Mouse (Mus musculus): Measurements from ENCODE around the gene Kcnc3. TPM values are rescaled to one million over a fixed set of nuclear protein-coding genes. Genes with fewer than 3 reads are reported as not detected.

Gene Kcnc3
- polyA plus RNA-seq, 1 experiment: 54.9 TPM

GRCm38 (mm10) chr7:44626966-44627365 is 36.5 kb downstream of the Kcnc3 start:
- no peaks in the 10 kb centered on the region for H3K4me1 ChIP-seq (ENCODE audit: control insufficient read depth, insufficient read depth, low read length)
- no peak overlapping the region for H3K27ac ChIP-seq (ENCODE audit: insufficient read depth, low read length)
- TF ChIP-seq CTCF (IDR thresholded peaks at IDR 0.05; ENCODE audit: extremely low read depth, insufficient read depth, low read length) (no peak), POLR2A (IDR thresholded peaks at IDR 0.05; ENCODE audit: extremely low read depth, insufficient read depth, low read length) (no peak)
- no peak overlapping the region for H3K4me3 ChIP-seq (ENCODE audit: insufficient read depth, low read length)

- Histone ChIP-seq H3K4me1 (ENCODE audit: control insufficient read depth, insufficient read depth, low read length) (no peaks in the 10 kb centered on the region), H3K27ac (ENCODE audit: insufficient read depth, low read length) (no peak overlapping the region), H3K4me3 (ENCODE audit: insufficient read depth, low read length) (no peak overlapping the region)
- TF ChIP-seq POLR2A (IDR thresholded peaks at IDR 0.05; ENCODE audit: extremely low read depth, insufficient read depth, low read length) (no peak), CTCF (IDR thresholded peaks at IDR 0.05; ENCODE audit: extremely low read depth, insufficient read depth, low read length) (no peak)
Observed at GRCm38 (mm10) chr7:44628402-44629034, 38.1 kb downstream of the Kcnc3 start.

- Histone ChIP-seq H3K4me3 (ENCODE audit: insufficient read depth, low read length) (no peak overlapping the region), H3K27ac (ENCODE audit: insufficient read depth, low read length) (no peak overlapping the region), H3K4me1 (ENCODE audit: control insufficient read depth, insufficient read depth, low read length) (no peaks in the 10 kb centered on the region)
- TF ChIP-seq POLR2A (IDR thresholded peaks at IDR 0.05; ENCODE audit: extremely low read depth, insufficient read depth, low read length) (no peak), CTCF (IDR thresholded peaks at IDR 0.05; ENCODE audit: extremely low read depth, insufficient read depth, low read length) (no peak)
Observed at GRCm38 (mm10) chr7:44630437-44630836, 40.0 kb downstream of the Kcnc3 start.

- Histone ChIP-seq H3K4me3 (ENCODE audit: insufficient read depth, low read length) (no peak overlapping the region), H3K4me1 (ENCODE audit: control insufficient read depth, insufficient read depth, low read length) (no peaks in the 10 kb centered on the region; the same call in 1 of the 2 replicates), H3K27ac (ENCODE audit: insufficient read depth, low read length) (no peak overlapping the region)
- no peak for TF ChIP-seq POLR2A (IDR thresholded peaks at IDR 0.05; ENCODE audit: extremely low read depth, insufficient read depth, low read length)
- no peak for TF ChIP-seq CTCF (IDR thresholded peaks at IDR 0.05; ENCODE audit: extremely low read depth, insufficient read depth, low read length)
Observed at GRCm38 (mm10) chr7:44632676-44633075, 42.2 kb downstream of the Kcnc3 start.

- 0 out of 2 replicates have a peak, but pooled peaks have one; percentile 4 for TF ChIP-seq CTCF (IDR thresholded peaks at IDR 0.05; ENCODE audit: extremely low read depth, insufficient read depth, low read length)
- TF ChIP-seq POLR2A (IDR thresholded peaks at IDR 0.05; ENCODE audit: extremely low read depth, insufficient read depth, low read length): no peak
- Histone ChIP-seq H3K4me3 (ENCODE audit: insufficient read depth, low read length) (no peak overlapping the region), H3K27ac (ENCODE audit: insufficient read depth, low read length) (no peak overlapping the region), H3K4me1 (ENCODE audit: control insufficient read depth, insufficient read depth, low read length) (no peaks in the 10 kb centered on the region; the same call in 1 of the 2 replicates)
Observed at GRCm38 (mm10) chr7:44633407-44633806, 42.9 kb downstream of the Kcnc3 start.

- H3K4me3 ChIP-seq (ENCODE audit: insufficient read depth, low read length): no peak overlapping the region
- no peaks in the 10 kb centered on the region; the same call in 1 of the 2 replicates for H3K4me1 ChIP-seq (ENCODE audit: control insufficient read depth, insufficient read depth, low read length)
- TF ChIP-seq CTCF (IDR thresholded peaks at IDR 0.05; ENCODE audit: extremely low read depth, insufficient read depth, low read length) (no peak), POLR2A (IDR thresholded peaks at IDR 0.05; ENCODE audit: extremely low read depth, insufficient read depth, low read length) (no peak)
- H3K27ac ChIP-seq (ENCODE audit: insufficient read depth, low read length): no peak overlapping the region
Observed at GRCm38 (mm10) chr7:44636684-44637083, 46.2 kb downstream of the Kcnc3 start.

GRCm38 (mm10) chr7:44638663-44639062 is 48.2 kb downstream of the Kcnc3 start:
- H3K4me1 ChIP-seq (ENCODE audit: control insufficient read depth, insufficient read depth, low read length): no peaks in the 10 kb centered on the region; the same call in 1 of the 2 replicates
- H3K4me3 ChIP-seq (ENCODE audit: insufficient read depth, low read length): no peak overlapping the region
- TF ChIP-seq CTCF (IDR thresholded peaks at IDR 0.05; ENCODE audit: extremely low read depth, insufficient read depth, low read length) (no peak), POLR2A (IDR thresholded peaks at IDR 0.05; ENCODE audit: extremely low read depth, insufficient read depth, low read length) (no peak)
- no peak overlapping the region for H3K27ac ChIP-seq (ENCODE audit: insufficient read depth, low read length)

- no peak overlapping the region for H3K4me3 ChIP-seq (ENCODE audit: insufficient read depth, low read length)
Observed at GRCm38 (mm10) chr7:44640843-44641605, 50.6 kb downstream of the Kcnc3 start.

GRCm38 (mm10) chr7:44641887-44642286 is 51.4 kb downstream of the Kcnc3 start:
- H3K4me1 ChIP-seq (ENCODE audit: control insufficient read depth, insufficient read depth, low read length): no peaks in the 10 kb centered on the region
- TF ChIP-seq CTCF (IDR thresholded peaks at IDR 0.05; ENCODE audit: extremely low read depth, insufficient read depth, low read length) (peak; percentile 39), POLR2A (IDR thresholded peaks at IDR 0.05; ENCODE audit: extremely low read depth, insufficient read depth, low read length) (no peak)

More at GRCm38 (mm10) chr7:44640843-44641605, 50.6 kb downstream of the Kcnc3 start:
- Histone ChIP-seq H3K27ac (ENCODE audit: insufficient read depth, low read length) (no peak overlapping the region), H3K4me1 (ENCODE audit: control insufficient read depth, insufficient read depth, low read length) (no peaks in the 10 kb centered on the region; the same call in 1 of the 2 replicates)
- no peak for TF ChIP-seq CTCF (IDR thresholded peaks at IDR 0.05; ENCODE audit: extremely low read depth, insufficient read depth, low read length)

GRCm38 (mm10) chr7:44645256-44645655 is 54.8 kb downstream of the Kcnc3 start:
- no peak overlapping the region for H3K4me3 ChIP-seq (ENCODE audit: insufficient read depth, low read length)
- no peak overlapping the region for H3K27ac ChIP-seq (ENCODE audit: insufficient read depth, low read length)
- TF ChIP-seq CTCF (IDR thresholded peaks at IDR 0.05; ENCODE audit: extremely low read depth, insufficient read depth, low read length) (no peak), POLR2A (IDR thresholded peaks at IDR 0.05; ENCODE audit: extremely low read depth, insufficient read depth, low read length) (no peak)
- no peaks in the 10 kb centered on the region for H3K4me1 ChIP-seq (ENCODE audit: control insufficient read depth, insufficient read depth, low read length)

More at GRCm38 (mm10) chr7:44641887-44642286, 51.4 kb downstream of the Kcnc3 start:
- Histone ChIP-seq H3K27ac (ENCODE audit: insufficient read depth, low read length) (no peak overlapping the region), H3K4me3 (ENCODE audit: insufficient read depth, low read length) (no peak overlapping the region)
